Mouse (Mus musculus) heart, embryonic 14.5 days (tissue): ENCODE results near the gene Camta1. TPM values are rescaled to one million over a fixed set of nuclear protein-coding genes. Genes with fewer than 3 reads are reported as not detected.
A peak's percentile ranks its signal among the peaks of the same experiment; 100 is the strongest.

ENCODE experiments used
- ATAC-seq: fragments of 200-750 bp; cut with Nextera tagmentation; 2 replicates; pipeline ENCODE4 v1.8.0; 2017; ENCODE audit warnings: low read depth, moderate TSS enrichment; ENCODE audit not compliant: insufficient number of reproducible peaks, insufficient read depth, low FRiP score
- H3K27ac ChIP-seq, 2 experiments: fragments of 200-500 bp in 1 of 2; fragments of 300-500 bp in 1 of 2; sonication (generic) in 1 of 2; replicated peaks in 1 of 2; 2 replicates each; pipeline ENCODE4 v1.5.1; 2012 to 2014; ENCODE audit warnings: low read depth in 2 of 2, low read length in 2 of 2, control low read depth in 1 of 2, mild to moderate bottlenecking in 1 of 2, mixed read lengths in 1 of 2; ENCODE audit not compliant: control insufficient read depth in 1 of 2, insufficient read depth in 1 of 2
- H3K27me3 ChIP-seq: fragments of 300-500 bp; sonication (generic); 2 replicates; pipeline ENCODE4 v1.6.1; 2014; ENCODE audit warnings: mild to moderate bottlenecking, low read length, control low read depth; ENCODE audit not compliant: control insufficient read depth, insufficient read depth
- H3K36me3 ChIP-seq: fragments of 300-500 bp; sonication (generic); 2 replicates; pipeline ENCODE4 v1.6.1; 2014; ENCODE audit warnings: mild to moderate bottlenecking, control low read depth, low read length, mixed read lengths; ENCODE audit not compliant: control insufficient read depth, insufficient read depth
- H3K4me1 ChIP-seq, 2 experiments: fragments of 200-500 bp in 1 of 2; fragments of 300-500 bp in 1 of 2; sonication (generic) in 1 of 2; 2 replicates each; pipeline ENCODE4 v1.6.1; 2012 to 2014; ENCODE audit warnings: low read length in 2 of 2, control low read depth in 1 of 2, mixed read lengths in 1 of 2; ENCODE audit not compliant: control insufficient read depth in 2 of 2, insufficient read depth in 2 of 2
- H3K4me2 ChIP-seq: fragments of 300-500 bp; sonication (generic); 2 replicates; pipeline ENCODE4 v1.6.1; 2014; ENCODE audit warnings: mild to moderate bottlenecking, low read length
- H3K4me3 ChIP-seq, 2 experiments: fragments of 200-500 bp in 1 of 2; fragments of 300-500 bp in 1 of 2; sonication (generic) in 1 of 2; 2 replicates each; pipeline ENCODE4 v1.5.1; 2012 to 2014; ENCODE audit warnings: low read length in 2 of 2, mild to moderate bottlenecking in 2 of 2, control low read depth in 1 of 2, low read depth in 1 of 2, moderate library complexity in 1 of 2; ENCODE audit not compliant: control insufficient read depth in 1 of 2, insufficient read depth in 1 of 2
- H3K9ac ChIP-seq: fragments of 300-500 bp; sonication (generic); 2 replicates; pipeline ENCODE4 v1.6.1; 2014; ENCODE audit warnings: mild to moderate bottlenecking, low read length
- H3K9me3 ChIP-seq: fragments of 300-500 bp; sonication (generic); 2 replicates; pipeline ENCODE4 v1.6.1; 2016; ENCODE audit warnings: low read length, control low read depth; ENCODE audit not compliant: control insufficient read depth
- WGBS: fragments of 180-500 bp; shearing (Covaris S2); extraction: QIAGEN DNeasy Blood & Tissue Kit; methylation state at CpG from one replicate; pipeline ENCODE4 v1.1.7; 2014; 5-methylcytosine and 5-hydroxymethylcytosine counted together
- polyA plus RNA-seq: library from polyadenylated mRNA; unstranded; fragments of >200 nt; fragmentation: Nextera tagmentation; extraction: Ambion mirVana; gene quantifications from 2 replicates; pipeline ENCODE4 v1.2.1, GENCODE M21; 2014

Gene Camta1
- polyA plus RNA-seq, 1 experiment from 2014 or later = 150 TPM

DNA sequence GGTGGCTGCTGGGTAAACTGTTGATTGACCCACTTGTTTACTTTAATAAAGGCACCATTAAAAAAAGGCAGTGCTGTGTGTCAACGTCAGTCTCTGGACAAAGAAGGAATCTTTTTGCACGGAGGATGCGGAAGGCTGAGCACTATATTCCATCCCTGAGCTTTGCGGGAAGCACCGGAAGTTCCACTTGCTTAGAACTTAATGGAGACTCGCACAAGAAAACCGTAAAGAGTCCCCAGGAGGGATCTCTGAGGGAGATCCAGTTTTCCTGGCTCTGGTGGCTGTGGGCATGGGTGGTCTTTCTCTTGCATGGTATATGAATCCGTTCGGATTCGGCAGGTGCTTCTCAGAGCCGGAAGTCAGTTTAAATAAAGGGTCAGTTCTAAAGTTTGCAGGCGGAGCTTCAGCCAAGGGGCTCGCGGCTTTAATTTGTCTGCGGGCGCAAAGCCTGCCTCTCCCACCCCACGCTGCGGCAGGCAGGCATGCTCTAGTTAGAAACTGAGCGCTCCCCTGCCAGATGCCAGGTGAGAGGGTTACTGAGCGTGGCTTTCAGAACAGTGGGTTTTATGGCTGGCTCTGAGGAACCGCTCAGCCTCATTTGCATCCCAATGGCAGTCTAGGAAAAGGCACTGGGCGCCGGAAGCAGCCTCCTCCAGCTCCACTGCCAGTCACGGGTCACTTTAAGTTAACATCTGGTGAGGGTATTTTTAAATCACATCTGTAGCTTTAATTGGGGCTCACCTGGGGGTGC is 474.8 kb downstream of the Camta1 start:
- Histone ChIP-seq H3K27me3 (peaks cover 18% of the 10 kb centered on the region), H3K4me1 (peaks cover 4 to 5% of the 10 kb centered on the region in 2 experiments; a peak in 3 of 4 replicates), H3K9me3 (no peaks in the 10 kb centered on the region), H3K4me3 (peak overlapping the region; percentile 39 to 50), H3K4me2 (peak overlapping the region; percentile 71), H3K36me3 (no peaks in the 10 kb centered on the region), H3K9ac (peak overlapping the region; percentile 79), H3K27ac (0 out of 4 replicates have a peak overlapping the region, but pooled peaks of 1 of the 2 experiments have one; percentile 7)
- ATAC-seq = no peak
- WGBS = under 1% methylated on average over 24 of the region's 24 CpGs

DNA sequence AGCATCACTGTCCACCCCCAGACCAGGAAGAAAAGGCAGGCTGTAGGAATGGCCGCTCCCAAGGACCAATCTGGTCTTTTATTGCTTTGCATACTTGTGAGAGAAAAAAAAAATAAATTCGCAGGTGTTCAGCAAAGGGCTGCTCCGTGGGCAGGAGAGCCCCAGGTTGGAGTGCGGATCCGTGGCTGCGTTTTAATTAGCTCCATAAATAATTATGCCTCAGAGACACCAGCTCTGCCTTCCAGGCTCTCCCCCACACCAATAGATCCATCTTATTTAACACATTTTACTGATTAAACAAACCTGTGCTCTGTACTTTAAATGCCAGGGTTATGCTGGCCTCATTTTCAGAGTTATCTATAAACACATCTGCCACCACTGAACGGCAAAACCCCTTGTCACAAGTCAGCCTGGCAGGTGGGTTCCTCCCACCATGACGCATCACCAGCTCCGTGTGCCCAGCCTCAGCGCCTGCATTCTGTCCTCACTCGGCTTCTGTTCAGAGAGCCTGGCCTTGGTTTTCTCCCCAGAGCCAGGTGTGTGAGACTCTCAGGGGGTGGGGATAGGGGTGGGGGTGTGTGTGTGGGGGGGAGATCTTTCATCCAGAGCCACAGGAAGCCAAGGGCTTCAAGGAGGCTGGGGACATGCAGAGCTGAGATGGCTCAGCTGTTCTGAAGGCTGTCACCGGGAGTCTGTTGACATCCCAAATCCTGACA is 475.5 kb downstream of the Camta1 start:
- Histone ChIP-seq H3K4me1 (peaks cover 4 to 5% of the 10 kb centered on the region in 2 experiments; a peak in 3 of 4 replicates), H3K4me3 (peak overlapping the region; percentile 39 to 50; a peak in 3 of 4 replicates), H3K27me3 (peaks cover 18% of the 10 kb centered on the region), H3K9me3 (no peaks in the 10 kb centered on the region), H3K27ac (no peak overlapping the region), H3K36me3 (no peaks in the 10 kb centered on the region), H3K4me2 (peak overlapping the region; percentile 71), H3K9ac (no peak overlapping the region; the same call in 1 of the 2 replicates)
- ATAC-seq = no peak
- 13% methylated on average over 12 of the region's 12 CpGs for WGBS

DNA sequence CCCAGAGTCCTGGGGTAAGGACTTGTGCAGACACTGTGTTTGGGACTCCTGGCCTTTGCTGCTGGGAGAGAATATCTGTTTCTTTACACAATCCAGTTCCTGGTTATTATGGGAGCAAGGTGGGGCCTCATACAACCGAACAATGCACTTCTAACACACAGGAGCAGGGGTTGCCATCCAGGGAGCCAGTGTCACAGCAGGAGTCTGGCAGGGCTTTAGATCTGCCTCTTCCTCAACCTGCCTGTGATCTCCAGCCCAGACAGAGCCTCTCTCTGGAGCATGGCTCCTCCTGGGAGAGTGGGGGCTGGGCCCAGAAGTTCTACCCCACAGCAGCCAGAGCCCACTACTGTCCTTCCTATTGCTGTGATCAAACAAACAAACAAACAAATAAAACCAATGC is 483.9 kb downstream of the Camta1 start:
- 45% methylated on average over 1 of the region's 1 CpGs for WGBS

DNA sequence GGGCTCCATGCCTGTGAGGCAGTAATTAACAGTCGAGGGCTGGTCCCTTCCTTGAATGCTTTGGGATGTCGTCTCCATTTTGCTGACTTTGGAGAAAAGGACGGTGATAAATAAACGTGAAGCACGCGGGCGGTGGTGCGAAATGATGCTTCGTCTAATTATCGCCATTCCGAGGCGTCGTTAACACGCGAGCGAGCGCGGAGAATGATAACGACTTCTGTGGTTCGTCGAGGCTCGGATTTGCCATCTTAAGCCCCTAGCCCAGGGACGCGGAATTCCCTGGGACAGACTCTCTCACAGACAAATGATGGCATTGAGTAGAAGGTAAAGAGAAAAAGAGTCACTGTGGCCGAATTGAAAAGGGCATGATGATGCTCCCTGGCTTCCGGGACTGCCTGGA is 485.4 kb downstream of the Camta1 start:
- Histone ChIP-seq H3K4me3 (no peak overlapping the region), H3K9ac (no peak overlapping the region), H3K4me1 (no peaks in the 10 kb centered on the region), H3K9me3 (no peaks in the 10 kb centered on the region), H3K27ac (no peak overlapping the region), H3K36me3 (no peaks in the 10 kb centered on the region), H3K4me2 (no peak overlapping the region), H3K27me3 (no peaks in the 10 kb centered on the region)
- ATAC-seq = no peak
- WGBS = 84% methylated on average over 26 of the region's 26 CpGs

More for the DNA sequence above, 483.9 kb downstream of the Camta1 start:
- Histone ChIP-seq H3K4me1 (no peaks in the 10 kb centered on the region), H3K27ac (no peak overlapping the region), H3K9ac (no peak overlapping the region), H3K4me3 (no peak overlapping the region), H3K36me3 (no peaks in the 10 kb centered on the region), H3K9me3 (no peaks in the 10 kb centered on the region), H3K27me3 (no peaks in the 10 kb centered on the region), H3K4me2 (no peak overlapping the region)
- ATAC-seq = no peak

DNA sequence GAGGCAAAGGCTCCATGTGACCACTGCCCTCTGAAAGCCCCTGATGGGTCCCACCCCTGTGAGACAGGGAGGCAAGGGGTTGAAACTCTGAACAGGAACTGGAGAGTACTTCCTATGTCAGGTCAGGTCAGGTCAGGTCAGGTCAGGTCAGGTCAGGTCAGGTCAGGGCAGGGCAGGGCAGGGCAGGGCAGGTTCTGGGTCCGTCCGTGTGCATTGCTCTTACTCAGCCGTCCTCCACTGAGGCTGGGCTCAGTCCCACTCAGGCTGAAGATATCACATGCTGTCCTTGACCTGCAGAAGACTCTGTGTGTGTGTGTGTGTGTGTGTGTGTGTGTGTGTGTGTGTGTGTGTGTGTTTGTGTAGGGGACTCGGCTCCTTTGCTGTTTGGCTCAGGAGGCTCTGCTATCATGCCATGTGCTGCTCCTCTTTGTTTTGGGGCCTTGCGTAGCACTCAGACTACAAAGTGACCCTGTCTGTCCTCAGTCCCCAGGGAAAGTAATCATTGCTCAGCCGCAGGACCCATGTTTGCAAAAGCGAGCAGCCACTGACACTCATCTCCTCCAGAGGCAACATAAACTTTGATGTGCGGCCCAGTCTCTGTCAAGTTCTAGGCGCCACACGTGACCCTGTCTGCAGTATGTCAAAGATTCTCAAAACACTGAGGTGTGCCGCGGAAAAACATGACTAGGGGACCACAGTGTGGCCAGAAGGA is 488.7 kb downstream of the Camta1 start:
- H3K4me1 ChIP-seq = no peaks in the 10 kb centered on the region
- no peak overlapping the region for H3K4me3 ChIP-seq
- H3K27me3 ChIP-seq = no peaks in the 10 kb centered on the region
- no peak overlapping the region for H3K4me2 ChIP-seq
- ATAC-seq = no peak
- no peaks in the 10 kb centered on the region for H3K36me3 ChIP-seq
- WGBS = 67% methylated on average over 12 of the region's 12 CpGs
- H3K9me3 ChIP-seq = no peaks in the 10 kb centered on the region
- H3K9ac ChIP-seq = no peak overlapping the region
- no peak overlapping the region for H3K27ac ChIP-seq

DNA sequence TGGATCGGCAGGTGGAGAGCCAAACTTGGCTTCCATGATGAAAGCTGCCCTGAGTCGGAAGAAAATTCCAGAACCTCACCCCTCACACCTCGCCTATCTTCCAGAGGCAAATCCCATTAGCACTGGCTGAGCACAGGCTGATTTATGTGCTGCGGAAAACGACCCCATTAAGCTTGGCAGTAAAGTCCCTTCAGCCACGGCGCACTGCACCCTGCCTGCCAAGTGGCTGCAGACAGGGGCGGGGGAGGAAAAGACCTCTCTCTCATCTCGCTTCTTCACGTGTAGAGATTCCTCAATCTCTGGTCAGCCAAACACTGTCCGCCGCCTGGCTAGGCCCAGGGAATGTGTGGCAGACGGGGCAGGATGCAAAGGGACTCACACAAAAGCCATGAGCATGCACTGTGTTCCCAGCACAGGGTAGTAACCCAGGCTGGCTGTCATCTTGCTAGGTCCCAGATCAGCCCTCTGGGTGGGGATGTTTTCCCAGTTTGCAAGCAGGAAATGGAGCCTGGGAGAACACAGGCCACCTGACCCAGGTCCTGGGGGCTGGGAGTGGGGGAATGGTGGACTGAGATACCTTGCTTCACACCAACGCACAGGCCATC is 494.6 kb downstream of the Camta1 start:
- H3K4me1 ChIP-seq = no peaks in the 10 kb centered on the region
- no peaks in the 10 kb centered on the region for H3K9me3 ChIP-seq
- WGBS = 42% methylated on average over 14 of the region's 14 CpGs
- no peak overlapping the region for H3K9ac ChIP-seq
- no peak overlapping the region for H3K4me2 ChIP-seq
- H3K36me3 ChIP-seq = no peaks in the 10 kb centered on the region
- no peak overlapping the region for H3K4me3 ChIP-seq
- H3K27me3 ChIP-seq = no peaks in the 10 kb centered on the region
- H3K27ac ChIP-seq = no peak overlapping the region
- no peak for ATAC-seq

DNA sequence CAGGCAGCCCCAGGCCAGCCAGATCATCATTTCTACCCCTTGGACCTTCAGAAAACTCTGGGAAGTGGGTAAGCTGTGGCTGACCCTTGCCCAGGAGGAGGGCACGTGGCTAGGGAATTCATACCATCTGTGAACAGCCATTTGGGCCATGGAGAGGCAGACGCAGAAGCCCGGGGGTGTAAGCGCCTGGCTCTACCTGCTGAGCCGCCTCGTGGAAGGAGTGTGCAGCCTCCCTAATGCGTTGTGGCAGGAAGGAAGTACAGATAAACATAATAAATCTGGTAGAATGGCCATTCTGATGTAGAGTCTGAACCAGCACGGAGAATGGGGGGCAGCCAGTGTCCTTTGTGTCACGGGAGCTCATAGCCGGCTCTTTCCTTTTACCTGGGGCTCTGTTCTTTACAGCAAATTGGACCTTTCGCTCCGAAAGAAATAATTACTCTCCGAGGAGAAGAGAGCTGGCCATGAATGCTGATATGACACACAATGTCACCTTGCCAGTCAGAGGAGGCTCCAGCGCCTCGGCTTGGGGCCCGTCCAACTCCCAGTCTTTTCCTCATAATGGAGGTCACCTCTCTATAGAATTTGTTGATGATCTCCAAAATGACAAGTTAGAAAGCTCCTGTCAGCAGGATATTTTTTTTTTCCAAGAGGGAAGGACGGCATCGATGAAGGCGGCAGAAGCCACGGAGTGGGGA is 500.6 kb downstream of the Camta1 start:
- H3K27ac ChIP-seq = no peak overlapping the region
- no peaks in the 10 kb centered on the region for H3K9me3 ChIP-seq
- WGBS = 63% methylated on average over 20 of the region's 20 CpGs
- no peak overlapping the region for H3K4me3 ChIP-seq
- ATAC-seq = no peak
- H3K27me3 ChIP-seq = no peaks in the 10 kb centered on the region
- no peak overlapping the region for H3K9ac ChIP-seq
- H3K4me1 ChIP-seq = no peaks in the 10 kb centered on the region; a peak in 1 of 4 replicates
- no peak overlapping the region for H3K4me2 ChIP-seq
- no peaks in the 10 kb centered on the region for H3K36me3 ChIP-seq
